Mouse (Mus musculus) thymus, postnatal 4 days (tissue): ENCODE measurements around the gene Lrrc15.

ENCODE experiments used
- DNase-seq: peaks from one replicate; pipeline ENCODE4 v3.0.0; 2021

Gene Lrrc15

DNA sequence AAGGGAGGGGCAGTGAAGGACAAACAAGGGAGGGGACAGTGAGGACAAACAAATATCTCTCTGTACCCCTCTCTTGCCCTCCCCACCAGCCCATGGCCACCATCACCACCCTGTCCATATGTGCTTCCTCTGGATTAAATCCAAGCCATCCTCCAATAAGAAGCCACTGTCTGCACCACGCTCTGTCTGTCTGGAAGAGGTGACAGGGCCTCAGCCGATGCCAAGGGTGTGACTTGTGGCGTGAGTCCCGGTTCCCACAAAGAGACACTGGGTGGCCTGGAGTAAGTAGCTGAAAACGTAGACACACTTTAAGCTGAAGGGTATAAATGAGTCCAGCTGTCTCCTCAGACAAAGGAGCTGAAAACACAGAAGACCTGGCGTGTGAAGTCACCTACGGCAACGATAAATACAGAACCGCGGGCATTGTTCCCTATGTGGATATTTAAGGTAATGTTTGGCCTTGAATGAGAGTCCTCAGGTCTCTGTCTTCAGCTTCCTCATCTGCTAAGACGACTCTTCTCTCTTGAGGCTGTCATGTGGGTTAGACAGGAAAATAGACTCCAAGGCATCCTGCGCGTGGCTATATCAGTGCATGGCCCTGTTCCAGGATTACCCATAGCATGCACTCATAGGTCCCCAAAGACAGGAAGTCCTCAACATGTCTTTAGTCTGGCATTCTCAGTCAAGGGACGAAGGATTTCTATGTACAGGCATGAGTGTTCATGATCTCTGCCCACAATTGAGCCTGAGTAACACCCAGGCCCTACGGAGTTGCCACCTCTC lies 7.3 kb downstream of the Lrrc15 start:
- DNase-seq: no peak

DNA sequence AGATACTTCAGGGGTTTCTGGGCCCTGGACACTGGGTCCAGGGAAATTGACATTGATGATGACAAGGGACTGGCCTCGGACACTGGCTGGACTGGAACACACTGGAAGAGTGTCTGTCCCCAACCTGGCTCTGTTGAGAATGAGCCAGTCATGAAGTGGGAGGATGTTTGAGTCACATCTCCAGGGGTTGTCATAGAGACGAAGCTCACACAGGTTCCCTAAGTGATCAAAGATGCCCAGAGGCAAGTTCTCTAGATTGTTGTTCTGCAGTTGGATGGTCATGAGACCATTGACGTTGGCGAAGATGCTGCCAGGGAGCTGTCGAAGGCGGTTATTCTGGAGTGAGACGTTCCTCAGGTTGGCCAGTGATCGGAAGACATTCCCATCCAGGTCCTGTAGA lies 10.0 kb downstream of the Lrrc15 start:
- DNase-seq: no peak

DNA sequence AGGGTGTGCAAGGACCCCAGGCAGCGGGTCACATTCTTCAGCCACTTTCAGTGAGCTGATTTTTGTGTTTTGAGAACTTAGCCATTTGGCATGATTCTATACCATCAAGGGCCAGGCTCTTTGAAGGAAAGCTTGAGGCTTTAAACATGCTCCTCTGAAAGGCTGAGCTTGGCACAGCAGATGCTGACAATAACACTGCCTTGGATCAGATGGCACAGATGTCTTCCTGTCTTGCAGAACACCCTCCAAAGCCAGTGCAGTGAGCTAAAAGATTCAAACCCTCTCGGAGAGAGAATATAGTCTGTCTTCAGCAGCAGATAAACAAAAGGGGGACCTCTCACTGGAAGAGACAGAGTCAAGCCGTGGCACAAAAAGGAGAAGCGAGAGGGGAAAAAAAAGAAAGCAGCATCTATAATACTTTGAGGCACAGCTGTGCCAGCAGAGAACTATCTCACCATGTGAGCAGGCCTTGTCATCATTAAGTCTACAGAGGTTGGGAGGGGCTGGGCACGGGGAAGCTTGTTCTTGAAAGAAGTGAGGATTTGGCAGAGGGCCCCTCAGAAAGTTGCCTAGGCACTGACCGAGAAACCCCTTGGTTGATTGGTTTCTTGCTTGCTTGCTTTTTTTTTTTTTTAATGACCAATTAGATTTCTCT lies 11.0 kb downstream of the Lrrc15 start:
- peak; percentile 52 for DNase-seq

DNA sequence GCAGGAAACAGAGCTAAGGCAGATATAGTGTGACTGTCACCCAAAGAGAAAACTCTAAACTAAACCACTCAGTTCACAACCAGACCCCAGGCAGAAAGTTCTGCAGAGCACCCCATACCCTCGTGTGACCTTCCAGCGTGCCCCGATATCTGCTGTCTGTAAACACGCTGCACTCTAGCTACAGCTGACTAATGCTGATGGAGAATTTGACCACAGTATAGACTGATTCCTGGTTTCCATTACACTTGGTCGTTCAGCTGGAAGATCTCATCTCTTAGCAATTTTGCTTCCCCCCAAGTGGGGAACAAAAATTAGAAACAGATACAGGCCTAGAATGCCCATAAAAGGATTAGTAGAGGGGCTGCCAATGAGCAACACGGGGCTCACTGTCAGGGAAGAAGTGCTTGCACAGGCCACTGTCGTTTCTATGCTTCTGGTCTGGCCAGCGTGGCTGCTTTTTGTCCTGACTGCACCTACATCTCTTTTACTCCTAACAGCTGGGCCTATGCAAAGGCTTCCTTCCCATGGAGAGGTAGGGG lies 11.8 kb downstream of the Lrrc15 start:
- peak; percentile 8 for DNase-seq

DNA sequence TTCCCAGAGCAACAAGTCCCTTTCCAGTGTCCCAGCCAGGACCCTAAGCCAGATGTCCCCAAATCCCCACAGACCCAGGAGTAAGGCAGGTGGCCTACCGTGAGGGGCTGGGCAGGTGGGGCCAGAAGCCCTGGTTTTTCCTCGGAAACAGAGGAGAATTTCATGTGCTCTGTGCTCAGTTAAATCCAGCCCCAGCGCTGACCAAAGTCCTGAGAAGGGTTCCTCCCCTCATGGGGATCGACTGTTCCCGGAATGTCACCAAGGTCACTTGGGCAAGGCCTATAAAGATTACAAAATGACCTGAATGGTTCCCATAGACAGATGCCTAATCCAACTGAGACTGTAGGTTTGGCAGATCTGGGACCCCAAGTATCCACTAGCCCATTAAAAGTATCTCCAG lies 15.7 kb downstream of the Lrrc15 start, which contains the start of gene Cpn2:
Gene Cpn2 (minus strand): TSS at position 141 of the 400 bp plus-strand sequence.
- no peak for DNase-seq

DNA sequence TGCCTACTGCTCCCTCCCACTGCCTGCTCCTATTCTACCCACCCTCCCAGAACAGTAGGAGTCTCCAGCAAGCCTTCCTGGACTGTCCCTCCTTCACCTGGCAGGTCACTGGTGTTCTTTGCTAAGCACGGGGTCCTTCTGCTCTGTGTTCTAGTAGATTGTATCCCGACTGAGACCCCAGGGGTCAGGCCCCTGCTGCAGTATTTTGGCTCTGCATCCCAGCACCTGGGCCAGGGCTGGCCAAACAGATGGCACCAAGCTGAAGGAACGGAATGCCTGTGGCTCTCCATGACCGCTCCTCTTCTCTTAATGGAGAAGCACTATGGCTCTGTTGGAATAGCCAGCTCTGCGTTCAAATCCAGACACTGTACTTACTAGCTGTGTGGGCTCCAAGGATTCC lies 16.5 kb downstream of the Lrrc15 start:
- DNase-seq: no peak

DNA sequence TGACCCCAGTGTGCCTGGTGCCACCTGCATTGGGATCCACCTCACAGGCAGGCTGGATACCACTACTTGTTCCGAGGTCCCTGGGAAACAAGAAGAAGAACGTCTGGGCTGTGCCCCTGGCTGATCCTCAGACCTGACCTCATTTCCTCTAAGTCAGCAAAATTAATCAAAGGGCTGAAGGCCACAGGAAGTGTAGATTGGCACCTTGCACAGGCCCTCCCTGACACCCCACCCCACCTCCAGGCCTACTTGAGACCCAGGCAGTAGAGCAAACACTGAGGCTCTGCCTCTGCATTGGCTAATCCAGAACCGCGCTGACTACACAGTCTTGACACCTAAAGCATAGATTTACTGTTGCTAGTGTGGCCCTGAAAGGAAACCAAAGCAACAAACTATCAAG lies 17.4 kb downstream of the Lrrc15 start:
- no peak for DNase-seq

DNA sequence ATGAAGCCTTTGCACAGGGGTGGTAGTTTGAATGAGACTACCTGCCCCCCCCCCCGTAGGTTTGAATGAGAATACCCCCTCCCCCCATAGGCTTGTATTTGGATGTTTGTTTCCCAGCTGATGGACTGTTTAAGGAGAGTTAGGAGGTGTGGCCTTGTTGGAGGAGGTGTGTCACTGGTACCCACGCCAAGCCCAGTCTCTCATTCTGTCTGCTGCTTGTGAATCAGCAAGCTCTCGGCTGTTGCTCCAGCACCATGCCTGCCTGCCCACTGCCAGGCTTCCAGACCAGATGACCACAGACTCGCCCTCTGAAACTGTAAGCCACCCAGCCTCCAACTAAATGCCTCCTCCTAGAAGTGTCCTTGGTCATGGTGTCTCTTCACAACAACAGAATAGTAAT lies 19.9 kb downstream of the Lrrc15 start:
- no peak for DNase-seq

DNA sequence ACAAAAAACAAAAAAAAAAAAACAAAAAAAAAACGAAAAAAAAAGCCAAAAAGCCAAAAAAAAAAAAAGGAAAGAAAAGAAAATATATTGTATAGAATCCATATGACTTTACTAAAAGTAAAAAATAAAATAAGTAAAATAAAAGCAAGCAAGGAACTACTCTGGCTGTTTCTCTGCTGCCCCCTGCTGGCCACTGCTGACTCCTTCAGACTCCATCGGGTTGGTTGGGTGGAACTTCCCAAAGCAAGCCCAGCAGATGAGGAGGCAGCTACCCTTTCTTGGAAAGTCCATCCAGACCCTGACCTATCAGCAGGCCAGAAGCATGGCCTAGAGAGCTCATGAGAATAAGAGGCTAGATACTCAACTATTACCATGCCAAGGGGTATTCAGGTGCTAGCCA lies 20.4 kb downstream of the Lrrc15 start:
- peak; percentile 89 for DNase-seq

DNA sequence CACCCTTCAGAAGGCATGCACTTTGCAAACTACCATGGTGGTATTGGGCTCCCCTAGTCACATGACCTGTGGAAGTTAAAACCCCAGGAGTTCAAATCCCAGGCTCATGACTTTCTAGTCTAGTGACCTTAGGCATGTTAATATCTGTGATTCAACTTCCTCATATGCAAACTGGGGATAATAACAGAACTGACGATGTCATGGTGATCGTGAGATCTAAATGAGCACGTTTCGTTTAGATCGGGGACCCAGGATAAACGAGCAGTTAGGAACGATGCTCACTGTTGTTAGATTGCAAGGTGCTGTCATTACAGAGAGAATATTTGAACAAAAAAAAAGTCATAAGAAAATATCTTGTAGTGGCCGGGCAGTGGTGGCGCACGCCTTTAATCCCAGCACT lies 20.9 kb downstream of the Lrrc15 start:
- no peak for DNase-seq

DNA sequence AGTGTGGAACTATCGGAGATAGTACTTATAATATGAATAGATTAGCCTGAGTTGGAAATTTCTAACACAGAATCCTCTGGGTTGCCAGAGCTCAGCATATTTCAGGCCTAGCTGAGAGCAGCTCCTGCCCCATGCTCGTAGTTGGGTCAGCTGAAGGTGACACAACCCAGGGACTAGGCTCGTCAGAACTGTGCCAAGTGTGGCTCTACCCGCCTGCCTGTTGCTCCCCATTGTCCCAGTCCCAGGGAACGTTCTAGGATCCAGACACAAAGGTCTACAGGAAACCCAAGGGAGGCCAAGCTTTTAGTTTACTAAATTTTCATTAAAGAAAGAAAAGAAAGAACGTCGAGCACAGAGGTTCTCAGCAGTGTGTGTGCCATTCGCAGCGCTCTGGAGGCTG lies 21.7 kb downstream of the Lrrc15 start:
- no peak for DNase-seq

DNA sequence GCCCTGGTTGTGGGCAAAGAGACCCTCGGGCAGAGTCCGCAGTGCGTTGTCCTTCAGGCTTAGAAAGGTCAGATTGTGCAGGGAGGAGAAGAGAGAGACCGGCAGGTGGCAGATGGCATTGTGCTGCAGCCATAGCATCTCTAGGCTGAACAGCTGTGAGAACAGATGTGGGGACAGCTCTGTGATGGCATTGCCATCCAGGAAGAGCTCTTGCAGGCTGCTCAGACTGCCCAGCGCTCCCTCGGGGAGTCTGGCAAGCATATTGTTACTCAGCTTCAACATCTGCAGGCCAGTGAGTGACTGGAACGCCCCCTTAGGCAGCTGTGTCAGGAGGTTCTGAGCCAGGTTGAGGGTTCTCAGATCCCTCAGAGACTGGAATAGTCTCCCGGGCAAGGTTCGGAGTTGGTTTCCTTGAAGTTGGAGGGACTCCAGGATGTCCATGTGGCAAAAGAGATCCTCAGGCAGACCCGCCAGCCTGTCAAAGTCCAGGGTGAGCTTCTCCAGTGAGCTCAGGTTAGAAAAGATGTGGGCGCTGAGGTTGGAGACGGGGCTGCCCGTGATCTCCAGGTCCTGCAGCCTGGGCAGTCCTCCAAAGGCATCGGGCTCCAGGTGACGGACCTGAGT lies 22.9 kb downstream of the Lrrc15 start:
- DNase-seq: no peak

DNA sequence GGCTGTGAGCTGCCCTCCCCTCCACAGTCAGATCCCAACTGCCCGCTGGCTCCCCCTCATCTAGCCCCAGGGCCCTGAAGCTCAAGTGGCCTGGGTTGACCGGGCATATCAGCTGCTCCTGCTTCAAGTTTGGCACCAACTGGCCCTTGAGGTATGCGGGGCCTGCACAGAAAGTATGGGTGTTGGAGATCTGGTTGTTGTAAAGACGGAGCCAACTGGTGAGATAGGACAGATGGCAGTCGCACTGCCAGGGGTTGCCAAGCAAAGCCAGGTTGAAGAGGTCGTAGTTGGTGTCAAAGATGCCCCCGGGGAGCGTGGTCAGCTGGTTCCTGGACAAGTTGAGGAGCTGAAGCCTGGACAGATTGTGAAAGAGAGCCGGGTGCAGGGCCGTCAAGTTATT lies 23.6 kb downstream of the Lrrc15 start:
- no peak for DNase-seq

DNA sequence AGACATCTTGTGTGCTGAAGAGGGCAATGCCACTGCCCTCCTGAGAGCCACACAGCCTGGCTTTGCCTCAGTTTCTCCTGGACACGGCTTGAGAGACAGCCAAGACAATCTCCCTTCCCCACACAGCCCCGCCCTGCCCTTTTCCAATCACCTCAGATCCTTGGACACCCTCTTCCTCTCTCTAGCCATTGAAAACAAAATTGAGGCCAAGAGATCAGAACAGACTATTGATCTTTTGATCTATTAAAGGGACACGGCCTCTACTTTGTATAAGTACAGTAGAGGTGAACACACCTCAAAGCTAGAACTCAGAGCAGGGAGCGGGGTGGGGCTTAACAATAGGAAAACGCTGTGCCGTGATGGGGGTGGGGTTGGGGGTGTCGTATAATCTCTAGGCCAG lies 24.6 kb downstream of the Lrrc15 start:
- DNase-seq: peak; percentile 9

DNA sequence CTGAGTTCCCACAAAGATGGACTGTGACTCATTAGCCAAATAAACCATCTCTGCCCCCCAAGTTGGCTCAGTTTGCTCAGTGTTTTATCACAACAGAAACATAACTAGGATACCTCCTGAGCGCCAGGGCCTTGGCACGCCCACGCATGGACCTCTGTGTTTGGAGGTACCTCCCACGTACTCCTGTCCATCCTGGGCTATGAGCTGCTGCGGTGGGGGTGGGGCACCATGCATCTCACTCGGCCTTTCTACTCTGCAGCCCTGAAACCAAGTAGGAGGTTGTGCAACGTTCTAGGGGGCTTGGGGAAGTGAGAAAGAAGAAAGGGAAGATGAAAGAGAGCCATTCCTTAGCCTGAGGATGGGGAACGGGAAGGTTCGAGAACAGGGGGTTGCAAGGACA lies 25.3 kb downstream of the Lrrc15 start:
- DNase-seq: peak; percentile 23

DNA sequence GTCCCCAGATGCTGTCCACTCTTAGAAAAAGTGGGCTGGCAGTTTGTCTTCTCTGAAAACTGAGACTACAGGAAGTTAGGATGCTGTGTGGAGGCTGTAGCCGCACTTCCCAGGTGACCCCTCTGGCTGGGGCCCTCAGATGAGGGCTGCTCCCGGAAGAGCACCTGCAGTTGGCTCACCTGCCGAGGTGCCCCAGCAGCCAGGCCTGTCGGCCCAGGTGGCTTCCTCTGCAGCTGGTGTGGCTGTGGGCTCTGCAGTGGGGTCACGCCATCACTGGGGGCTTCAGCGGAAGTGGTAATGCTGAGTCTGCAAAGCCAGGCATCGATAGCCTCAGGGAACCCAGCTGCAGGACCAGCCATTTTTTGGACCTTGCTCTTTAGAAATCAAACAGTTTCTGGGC lies 28.0 kb downstream of the Lrrc15 start:
- DNase-seq: peak; percentile 61

DNA sequence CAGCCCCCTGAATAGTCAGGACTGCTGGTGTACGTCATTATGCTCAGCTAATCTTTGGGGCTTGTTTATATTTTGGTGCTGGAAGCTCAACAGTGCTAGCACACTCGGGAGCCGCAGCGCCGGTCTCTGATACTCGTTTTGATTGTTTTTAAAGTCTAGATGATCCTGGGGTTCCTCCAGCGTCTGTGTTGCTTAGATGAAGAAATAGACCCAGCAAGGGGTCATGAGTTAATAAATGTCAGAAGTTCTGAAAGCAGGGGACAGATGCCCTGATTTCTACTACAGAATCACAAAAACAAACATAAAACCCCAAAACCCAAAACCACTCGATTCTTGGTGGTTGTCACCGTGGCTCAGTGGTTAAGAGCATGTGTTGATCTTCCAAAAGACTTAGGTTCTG lies 29.2 kb downstream of the Lrrc15 start:
- no peak for DNase-seq

DNA sequence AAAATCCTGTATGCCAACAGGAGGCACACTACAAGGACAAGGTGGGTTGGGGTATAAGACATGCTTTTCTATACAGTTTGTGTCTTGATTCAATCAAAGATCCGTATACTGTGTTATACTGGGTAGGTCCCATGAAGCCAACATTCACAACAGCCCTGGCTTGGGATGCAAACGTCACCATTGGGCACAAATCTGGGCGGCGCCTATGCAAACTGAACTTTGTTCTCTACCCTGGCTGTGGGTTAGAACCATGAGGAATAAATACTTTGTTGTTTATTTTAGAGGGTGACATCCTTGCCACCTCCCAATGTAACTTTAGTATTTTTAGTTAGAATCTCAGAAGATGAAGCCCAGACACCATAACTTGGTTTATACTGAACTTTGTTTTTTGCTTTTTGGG lies 29.7 kb downstream of the Lrrc15 start:
- DNase-seq: no peak

DNA sequence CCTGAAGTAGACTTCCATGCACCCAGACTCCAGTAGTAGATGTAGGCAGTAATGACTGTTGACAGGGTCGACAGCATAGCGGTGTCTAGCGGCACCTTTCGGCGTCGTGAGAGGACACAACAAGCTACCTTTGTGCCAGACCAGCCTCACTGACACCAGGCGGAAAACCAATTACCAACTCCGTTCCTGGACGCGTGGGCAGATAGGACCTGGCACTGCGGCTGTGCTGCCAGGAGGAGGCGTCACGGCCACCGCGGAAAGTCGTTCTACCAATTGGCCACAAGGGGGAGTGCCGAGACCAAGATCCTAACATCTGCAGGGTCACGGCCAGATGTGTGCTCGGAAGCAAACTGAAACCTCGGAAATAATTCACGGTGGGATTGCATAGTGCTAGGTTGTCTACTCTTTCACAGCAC lies 31.0 kb downstream of the Lrrc15 start:
- DNase-seq: peak; percentile 89

DNA sequence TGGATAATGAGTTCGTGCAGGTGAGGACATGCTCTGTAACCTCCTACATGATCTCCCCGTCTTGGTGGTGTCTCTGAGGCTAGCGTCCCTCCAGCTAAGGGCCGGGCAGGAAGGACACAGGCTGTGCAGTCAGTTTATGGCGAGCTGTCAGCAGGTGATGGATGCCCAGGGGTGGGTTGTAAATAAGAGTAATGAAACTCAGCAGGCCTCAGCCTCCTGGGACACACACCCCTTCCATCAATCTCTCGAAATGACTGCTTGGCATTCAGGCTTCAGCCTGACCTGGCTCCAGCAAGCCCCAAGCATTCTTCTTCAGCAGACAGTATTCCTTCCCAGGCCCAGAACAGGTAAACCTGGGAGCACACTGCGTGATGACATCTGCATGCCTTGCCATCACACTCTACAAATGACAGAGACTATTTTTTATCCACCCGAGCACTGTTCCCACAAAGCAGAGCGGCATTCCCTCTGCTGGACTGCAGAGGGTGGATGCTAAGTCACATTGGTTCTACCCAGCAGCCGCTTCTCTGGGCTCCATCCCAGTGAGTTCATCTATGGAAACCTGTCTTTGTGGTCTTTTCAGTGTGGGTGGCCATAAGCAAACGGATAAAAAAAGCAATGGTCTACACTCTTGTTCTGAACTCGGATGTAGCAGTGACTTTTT lies 38.9 kb downstream of the Lrrc15 start:
- no peak for DNase-seq

DNA sequence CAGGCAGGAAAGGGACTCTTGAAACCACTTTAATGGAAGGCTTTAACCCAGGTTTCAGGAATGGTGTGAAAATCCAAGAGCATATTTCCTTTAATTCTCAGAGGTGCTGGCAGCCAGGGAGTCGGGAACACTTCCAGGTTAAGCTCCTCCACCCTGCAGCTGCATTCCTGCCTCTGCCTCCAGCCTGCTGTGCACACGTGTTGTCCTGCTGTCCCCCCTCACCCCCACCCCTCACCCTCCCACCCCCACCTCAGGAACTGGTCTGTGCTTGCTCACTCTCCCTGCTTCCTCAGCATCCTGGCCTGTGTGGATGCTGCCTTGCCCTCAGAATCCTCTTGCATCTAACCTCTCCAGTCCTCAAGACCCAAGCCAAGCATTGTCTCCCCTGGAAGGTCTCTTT lies 41.4 kb downstream of the Lrrc15 start:
- DNase-seq: no peak

DNA sequence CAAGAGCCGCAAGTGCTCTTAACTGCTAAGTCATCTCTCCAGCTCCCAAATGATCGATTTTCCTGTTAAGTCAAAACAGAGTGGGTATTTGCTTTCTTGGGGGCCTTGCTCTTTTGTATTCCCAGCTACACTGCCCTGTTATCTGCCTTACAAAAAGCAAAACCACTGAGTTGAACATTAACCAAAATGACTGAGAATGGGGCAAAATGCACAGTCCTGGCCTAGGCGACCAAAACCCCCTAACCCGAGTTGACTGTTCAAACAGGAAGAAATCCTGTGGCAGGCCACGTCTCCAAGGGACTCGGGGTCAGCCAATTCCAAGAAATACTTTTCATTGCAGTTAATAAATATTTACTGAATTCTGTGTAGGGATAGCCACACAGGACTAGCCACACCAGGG lies 44.3 kb downstream of the Lrrc15 start:
- no peak for DNase-seq

DNA sequence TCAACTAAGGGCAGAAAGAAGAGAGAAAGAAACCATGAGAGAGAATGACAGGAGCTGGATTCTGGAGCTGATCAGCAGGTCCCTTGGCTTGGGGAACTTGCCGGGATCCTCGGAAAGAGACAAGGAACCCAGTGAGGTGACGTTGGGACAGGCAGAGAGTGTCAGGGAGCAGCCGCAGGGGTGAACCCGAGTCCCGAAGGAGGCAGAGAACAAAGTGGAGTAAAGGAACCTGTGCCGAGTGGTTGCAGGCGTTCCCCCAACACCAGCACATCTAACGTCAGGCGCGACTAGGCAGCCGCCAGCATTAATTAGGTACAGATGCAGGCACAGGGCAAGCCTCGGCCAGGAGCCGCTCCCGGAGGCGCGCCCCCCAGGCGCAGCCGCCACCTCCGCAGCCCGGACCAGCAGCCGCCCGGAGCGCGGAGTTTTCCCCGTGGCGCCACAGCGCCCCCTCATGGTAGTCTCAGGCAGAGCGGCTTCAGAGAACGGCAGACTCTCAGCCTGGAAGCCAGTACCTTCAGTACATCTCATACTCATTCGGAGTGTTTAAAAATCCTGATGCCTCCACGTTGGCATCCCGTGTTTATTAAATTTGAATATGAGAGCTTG lies 46.9 kb downstream of the Lrrc15 start:
- DNase-seq: peak; percentile 94
